Mouse (Mus musculus): ENCODE measurements at regions not wholly inside any gene's neighbourhood (a gene's known extent, or its start where the extent isn't known, plus 50 kb on each side); places are given as distances from the start of the nearest gene placed in this dataset.
A peak's percentile ranks its signal among the peaks of the same experiment; 100 is the strongest.

GRCm38 (mm10) chr12:25167504-25168212, 70.7 kb upstream of the Id2 start:
- no peak for DNase-seq (ENCODE audit: low spot score in 2 of 2)

GRCm38 (mm10) chr12:25166525-25166924, 69.6 kb upstream of the Id2 start:
- DNase-seq (ENCODE audit: low spot score in 2 of 2): no peak

GRCm38 (mm10) chr12:25165650-25166049, 68.7 kb upstream of the Id2 start:
- no peak for DNase-seq (ENCODE audit: low spot score in 2 of 2)

DNA sequence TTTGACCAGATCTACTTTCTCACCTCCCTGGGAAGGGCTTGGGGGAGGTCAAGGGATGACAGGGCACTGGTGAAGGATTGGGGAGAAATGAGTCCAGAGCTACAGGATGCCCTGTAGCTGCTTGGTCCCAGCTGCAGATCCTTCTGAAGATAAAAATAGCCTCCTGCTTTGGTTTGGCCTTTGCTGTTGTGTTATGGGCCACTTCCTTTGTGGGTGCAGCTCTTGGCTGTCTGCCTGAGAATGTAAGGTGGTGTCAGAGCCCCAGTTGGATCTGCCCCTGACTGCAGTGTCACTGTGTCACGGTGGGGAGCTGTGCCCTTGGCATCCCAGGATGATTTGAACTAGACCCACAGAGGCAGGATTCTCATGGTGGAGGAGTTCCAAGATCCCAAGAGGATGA, 67.8 kb upstream of the Id2 start:
- DNase-seq (ENCODE audit: low spot score in 2 of 2): no peak

GRCm38 (mm10) chr12:25163541-25163940, 66.6 kb upstream of the Id2 start:
- no peak for DNase-seq (ENCODE audit: low spot score in 2 of 2)

GRCm38 (mm10) chr12:25162843-25163242, 65.9 kb upstream of the Id2 start:
- no peak for DNase-seq (ENCODE audit: low spot score in 2 of 2)

- no peak for DNase-seq (ENCODE audit: low spot score in 2 of 2)
Measured at GRCm38 (mm10) chr12:25161939-25162338, 65.0 kb upstream of the Id2 start.

DNA sequence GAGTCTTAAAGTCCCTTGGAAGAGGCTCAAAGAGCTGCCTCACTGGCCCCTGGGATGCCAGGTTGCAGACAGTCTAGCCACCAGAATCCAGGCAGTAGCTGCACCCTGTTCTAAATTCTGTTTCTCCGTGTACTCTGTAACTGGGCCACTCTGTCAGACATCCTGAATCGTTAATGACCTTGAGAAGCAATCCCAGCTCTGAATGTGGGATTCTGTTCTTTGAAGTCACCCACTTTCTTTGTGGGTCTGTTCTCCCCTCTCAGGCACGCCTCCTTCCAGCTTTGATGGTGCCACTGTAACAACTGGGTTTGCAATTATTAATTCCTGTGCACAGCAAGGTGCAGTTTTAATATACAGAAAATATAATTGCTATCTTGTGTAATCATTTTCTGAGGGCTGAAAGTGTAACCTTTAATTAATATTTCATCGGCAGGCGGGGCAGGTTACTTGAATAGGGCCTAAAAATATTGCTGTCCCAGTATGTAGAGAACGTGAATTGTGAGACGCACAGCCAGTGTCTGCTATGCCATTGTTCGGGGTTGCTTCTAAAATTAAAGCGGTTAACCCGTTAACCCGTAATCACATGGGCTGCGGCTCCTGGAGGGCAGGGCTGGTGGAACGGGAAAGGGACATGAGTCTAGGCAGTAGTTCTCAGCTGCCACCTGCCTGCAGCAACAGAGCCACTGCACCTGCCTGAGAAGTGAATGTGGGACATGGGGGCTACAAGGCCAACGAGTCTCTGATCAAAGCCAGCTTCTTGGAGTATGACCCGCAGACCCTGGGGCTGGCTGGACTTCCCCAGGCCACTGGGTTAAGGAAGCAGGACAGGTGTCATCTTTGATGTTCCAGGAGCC, 64.3 kb upstream of the Id2 start:
- peak in 1 of 2 experiments; percentile 52 for DNase-seq (ENCODE audit: low spot score in 2 of 2)

DNA sequence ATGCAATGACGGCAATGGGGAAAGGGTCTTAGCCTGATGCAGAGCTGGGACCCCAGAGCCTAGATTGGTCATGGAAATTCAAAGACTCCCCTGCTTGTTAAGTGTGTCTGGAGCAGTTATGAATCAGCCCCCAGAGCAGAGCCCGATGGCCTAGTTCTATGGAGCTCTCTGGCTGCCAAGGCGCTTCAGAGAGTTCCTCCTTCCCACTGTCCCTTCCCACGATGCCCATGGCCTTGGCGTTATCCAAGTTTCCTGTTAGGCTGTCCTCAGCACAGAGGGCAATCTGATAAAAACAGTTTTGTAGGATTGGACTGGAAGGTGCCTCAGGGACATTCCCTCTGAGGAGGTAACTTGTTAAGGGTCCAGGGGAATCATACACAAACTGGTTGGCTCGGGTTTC, 62.2 kb upstream of the Id2 start:
- DNase-seq (ENCODE audit: low spot score in 2 of 2): no peak

DNA sequence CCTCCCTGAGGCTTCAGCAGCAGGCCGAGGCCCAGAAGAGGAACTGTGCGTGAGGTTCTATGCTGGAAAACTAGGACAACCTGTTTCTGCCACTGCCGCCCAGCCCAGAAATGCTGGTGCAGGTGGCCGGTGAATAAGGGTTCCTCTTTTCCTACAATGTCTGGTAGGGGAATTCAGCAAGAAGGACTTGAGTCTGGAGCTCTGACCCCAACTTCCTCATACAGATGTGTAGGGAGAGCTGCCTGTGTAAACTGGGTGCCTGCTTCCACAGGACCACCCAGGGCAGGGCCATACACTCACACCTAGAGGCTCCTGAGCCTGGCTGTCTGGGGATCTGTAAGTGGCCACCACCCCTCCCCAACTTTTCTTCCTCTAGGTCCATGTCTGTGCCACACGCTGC, 60.3 kb upstream of the Id2 start:
- DNase-seq (ENCODE audit: low spot score in 2 of 2): no peak

- DNase-seq (ENCODE audit: low spot score in 2 of 2): no peak
Measured at GRCm38 (mm10) chr12:25155396-25155795, 58.5 kb upstream of the Id2 start.

- no peak for DNase-seq (ENCODE audit: low spot score in 2 of 2)
Measured at GRCm38 (mm10) chr12:25148099-25148498, 51.2 kb upstream of the Id2 start.
